Mouse (Mus musculus) neural tube, embryonic 14.5 days (tissue): ENCODE results near the gene Mterf2. TPM values are rescaled to one million over a fixed set of nuclear protein-coding genes. Genes with fewer than 3 reads are reported as not detected.

ENCODE experiments used
- ATAC-seq: fragments of 200-750 bp; cut with Nextera tagmentation; 2 replicates; pipeline ENCODE4 v1.8.0; 2017; ENCODE audit warnings: low read depth, mild to moderate bottlenecking, moderate TSS enrichment, moderate library complexity
- H3K27ac ChIP-seq: fragments of 300-500 bp; sonication (generic); 2 replicates; pipeline ENCODE4 v1.5.1; 2014; ENCODE audit warnings: low read depth, mild to moderate bottlenecking, control low read depth, low read length, moderate library complexity, mixed read lengths
- H3K27me3 ChIP-seq: fragments of 300-500 bp; sonication (generic); 2 replicates; pipeline ENCODE4 v1.6.1; 2014; ENCODE audit warnings: low read length; ENCODE audit not compliant: control insufficient read depth, insufficient read depth
- H3K36me3 ChIP-seq: fragments of 300-500 bp; sonication (generic); 2 replicates; pipeline ENCODE4 v1.6.1; 2014; ENCODE audit warnings: low read length, mixed read lengths; ENCODE audit not compliant: control insufficient read depth, insufficient read depth
- H3K4me1 ChIP-seq: fragments of 300-500 bp; sonication (generic); 2 replicates; pipeline ENCODE4 v1.6.1; 2014; ENCODE audit warnings: low read length; ENCODE audit not compliant: control insufficient read depth, insufficient read depth
- H3K4me2 ChIP-seq: fragments of 300-500 bp; sonication (generic); 2 replicates; pipeline ENCODE4 v1.6.1; 2014; ENCODE audit warnings: mild to moderate bottlenecking, low read depth, low read length, control low read depth
- H3K4me3 ChIP-seq: fragments of 300-500 bp; sonication (generic); 2 replicates; pipeline ENCODE4 v1.5.1; 2014; ENCODE audit warnings: low read depth, low read length, control low read depth, mixed read lengths
- H3K9ac ChIP-seq: fragments of 300-500 bp; sonication (generic); replicated peaks from 2 replicates; pipeline ENCODE4 v1.6.1; 2014; ENCODE audit warnings: low read depth, mild to moderate bottlenecking, control low read depth, low read length, mixed read lengths
- H3K9me3 ChIP-seq: fragments of 300-500 bp; sonication (generic); 2 replicates; pipeline ENCODE4 v1.6.1; 2016; ENCODE audit warnings: low read length; ENCODE audit not compliant: control insufficient read depth
- WGBS: fragments of 180-500 bp; shearing (Covaris S2); extraction: QIAGEN DNeasy Blood & Tissue Kit; methylation state at CpG from one replicate; pipeline ENCODE4 v1.1.7; 2014; 5-methylcytosine and 5-hydroxymethylcytosine counted together
- polyA plus RNA-seq: library from polyadenylated mRNA; unstranded; fragments of >200 nt; fragmentation: Nextera tagmentation; extraction: Ambion mirVana; gene quantifications from 2 replicates; pipeline ENCODE4 v1.2.1, GENCODE M21; 2014

Gene Mterf2
- 33.1 and 35.4 TPM in 2 replicates for polyA plus RNA-seq

- H3K9ac ChIP-seq: peak within 1 kb of the TSS; percentile 67
- peak within 1 kb of the TSS; percentile 46 for H3K4me2 ChIP-seq
- no peaks in the 10 kb centered on the region for H3K27me3 ChIP-seq
- H3K4me1 ChIP-seq: peaks cover 14% of the 10 kb centered on the region; the same call in 1 of the 2 replicates
- peak; percentile 100 for ATAC-seq
- 7% methylated on average over 20 of the region's 20 CpGs for WGBS
- no peaks in the 10 kb centered on the region for H3K36me3 ChIP-seq
- H3K9me3 ChIP-seq: no peaks in the 10 kb centered on the region
- H3K27ac ChIP-seq: peak within 1 kb of the TSS; percentile 52; the same call in 1 of the 2 replicates
- H3K4me3 ChIP-seq: peak within 1 kb of the TSS; percentile 59
These were observed at the start of gene Mterf2 for GRCm38 (mm10) chr10:85127395-85128287. Mterf2 (minus strand) TSS chr10:85128027.

- H3K4me3 ChIP-seq: no peak overlapping the region
- no peak overlapping the region for H3K4me2 ChIP-seq
- ATAC-seq: no peak
- no peaks in the 10 kb centered on the region for H3K9me3 ChIP-seq
- 90% methylated on average over 2 of the region's 2 CpGs for WGBS
- no peaks in the 10 kb centered on the region for H3K4me1 ChIP-seq
- H3K36me3 ChIP-seq: no peaks in the 10 kb centered on the region
- H3K9ac ChIP-seq: no peak overlapping the region
- H3K27me3 ChIP-seq: no peaks in the 10 kb centered on the region
- H3K27ac ChIP-seq: no peak overlapping the region
These were observed 48.8 kb upstream of the Mterf2 start for GRCm38 (mm10) chr10:85176640-85177039.

GRCm38 (mm10) chr10:85165306-85165705 is 37.5 kb upstream of the Mterf2 start:
- no peaks in the 10 kb centered on the region for H3K27me3 ChIP-seq
- no peaks in the 10 kb centered on the region for H3K4me1 ChIP-seq
- no peak overlapping the region for H3K4me3 ChIP-seq
- H3K4me2 ChIP-seq: no peak overlapping the region
- H3K27ac ChIP-seq: no peak overlapping the region
- H3K9ac ChIP-seq: no peak overlapping the region
- no peaks in the 10 kb centered on the region for H3K36me3 ChIP-seq
- H3K9me3 ChIP-seq: no peaks in the 10 kb centered on the region
- 89% methylated on average over 5 of the region's 5 CpGs for WGBS
- no peak for ATAC-seq

- no peak overlapping the region for H3K4me3 ChIP-seq
- no peaks in the 10 kb centered on the region for H3K27me3 ChIP-seq
- ATAC-seq: no peak
- H3K9ac ChIP-seq: no peak overlapping the region
- no peaks in the 10 kb centered on the region for H3K4me1 ChIP-seq
- H3K9me3 ChIP-seq: no peaks in the 10 kb centered on the region
- no peak overlapping the region for H3K27ac ChIP-seq
- no peak overlapping the region for H3K4me2 ChIP-seq
- no peaks in the 10 kb centered on the region for H3K36me3 ChIP-seq
- 95% methylated on average over 13 of the region's 13 CpGs for whole genome bisulfite sequencing
These were observed 37.0 kb upstream of the Mterf2 start for GRCm38 (mm10) chr10:85164791-85165190.

GRCm38 (mm10) chr10:85161745-85162351 is 34.0 kb upstream of the Mterf2 start:
- no peak for ATAC-seq

GRCm38 (mm10) chr10:85159989-85160619 is 32.3 kb upstream of the Mterf2 start:
- Histone ChIP-seq H3K4me3 (no peak overlapping the region), H3K27ac (no peak overlapping the region), H3K9me3 (no peaks in the 10 kb centered on the region), H3K36me3 (no peaks in the 10 kb centered on the region), H3K9ac (no peak overlapping the region), H3K27me3 (no peaks in the 10 kb centered on the region), H3K4me1 (no peaks in the 10 kb centered on the region), H3K4me2 (no peak overlapping the region)
- 85% methylated on average over 1 of the region's 1 CpGs for WGBS
- no peak for ATAC-seq

More at GRCm38 (mm10) chr10:85161745-85162351, 34.0 kb upstream of the Mterf2 start:
- Histone ChIP-seq H3K27ac (no peak overlapping the region), H3K9me3 (no peaks in the 10 kb centered on the region), H3K4me2 (no peak overlapping the region), H3K4me1 (no peaks in the 10 kb centered on the region), H3K36me3 (no peaks in the 10 kb centered on the region), H3K9ac (no peak overlapping the region), H3K27me3 (no peaks in the 10 kb centered on the region), H3K4me3 (no peak overlapping the region)
- WGBS: 70% methylated on average over 5 of the region's 5 CpGs

- 91% methylated on average over 7 of the region's 7 CpGs for WGBS
These were observed 29.6 kb upstream of the Mterf2 start for GRCm38 (mm10) chr10:85157451-85157850.

GRCm38 (mm10) chr10:85154195-85154594 is 26.4 kb upstream of the Mterf2 start:
- no peaks in the 10 kb centered on the region for H3K4me1 ChIP-seq
- 8% methylated on average over 2 of the region's 2 CpGs for WGBS

More at GRCm38 (mm10) chr10:85157451-85157850, 29.6 kb upstream of the Mterf2 start:
- Histone ChIP-seq H3K36me3 (no peaks in the 10 kb centered on the region), H3K9me3 (no peaks in the 10 kb centered on the region), H3K27ac (no peak overlapping the region), H3K4me3 (no peak overlapping the region), H3K4me1 (no peaks in the 10 kb centered on the region), H3K27me3 (no peaks in the 10 kb centered on the region), H3K9ac (no peak overlapping the region), H3K4me2 (no peak overlapping the region)
- no peak for ATAC-seq

More at GRCm38 (mm10) chr10:85154195-85154594, 26.4 kb upstream of the Mterf2 start:
- no peak overlapping the region for H3K4me3 ChIP-seq
- H3K4me2 ChIP-seq: no peak overlapping the region
- peaks cover 5% of the 10 kb centered on the region; the same call in 1 of the 2 replicates for H3K36me3 ChIP-seq
- no peaks in the 10 kb centered on the region for H3K9me3 ChIP-seq
- no peaks in the 10 kb centered on the region for H3K27me3 ChIP-seq
- H3K27ac ChIP-seq: no peak overlapping the region
- ATAC-seq: no peak
- no peak overlapping the region for H3K9ac ChIP-seq
